Mouse (Mus musculus) spleen, postnatal 36 days (tissue): Measurements from ENCODE around the gene Rbm8a.

Source experiments
- DNase-seq, 2 experiments: peaks; one replicate each; pipeline ENCODE4 v3.0.0; 2022; ENCODE audit warnings: low spot score in 2 of 2, mixed read lengths in 1 of 2

The Rbm8a gene

GRCm38 (mm10) chr3:96629729-96630600, at the start of gene Rbm8a:
Gene Rbm8a, plus strand, starts transcription at chr3:96629933.
- DNase-seq, result peak; percentile 94 to 96

GRCm38 (mm10) chr3:96581141-96581540, 48.6 kb upstream of the Rbm8a start:
- DNase-seq, result no peak

- DNase-seq, result no peak
Observed at GRCm38 (mm10) chr3:96581771-96582515, 47.8 kb upstream of the Rbm8a start.

GRCm38 (mm10) chr3:96583386-96583785, 46.3 kb upstream of the Rbm8a start:
- DNase-seq, result no peak

GRCm38 (mm10) chr3:96590657-96591056, 39.1 kb upstream of the Rbm8a start:
- no peak for DNase-seq

- no peak for DNase-seq
Observed at GRCm38 (mm10) chr3:96593374-96593773, 36.4 kb upstream of the Rbm8a start.

- peak; percentile 93 to 95 for DNase-seq
Observed at GRCm38 (mm10) chr3:96593790-96594560, 35.8 kb upstream of the Rbm8a start, which contains the start of gene Polr3gl. Gene Polr3gl, minus strand, starts transcription at chr3:96594181.

- DNase-seq, result no peak
Observed at GRCm38 (mm10) chr3:96594851-96595250, 34.9 kb upstream of the Rbm8a start.

GRCm38 (mm10) chr3:96595661-96596060, 34.1 kb upstream of the Rbm8a start:
- DNase-seq, result no peak

- no peak for DNase-seq
Observed at GRCm38 (mm10) chr3:96596228-96596707, 33.5 kb upstream of the Rbm8a start, which contains the start of gene Ankrd34a. Gene Ankrd34a, plus strand, starts transcription at chr3:96596636.

GRCm38 (mm10) chr3:96596855-96597254, 32.9 kb upstream of the Rbm8a start:
- DNase-seq, result no peak

GRCm38 (mm10) chr3:96597435-96597891, 32.3 kb upstream of the Rbm8a start:
- no peak for DNase-seq

GRCm38 (mm10) chr3:96598156-96599068, 31.3 kb upstream of the Rbm8a start:
- no peak for DNase-seq

- no peak for DNase-seq
Observed at GRCm38 (mm10) chr3:96599069-96599393, 30.7 kb upstream of the Rbm8a start.

GRCm38 (mm10) chr3:96599411-96599810, 30.3 kb upstream of the Rbm8a start:
- no peak for DNase-seq

GRCm38 (mm10) chr3:96600639-96601250, 29.0 kb upstream of the Rbm8a start, which contains the start of gene Lix1l:
Gene Lix1l, plus strand, starts transcription at chr3:96601149.
- peak; percentile 85 to 87 for DNase-seq

GRCm38 (mm10) chr3:96601251-96601787, 28.4 kb upstream of the Rbm8a start:
- DNase-seq, result no peak

GRCm38 (mm10) chr3:96601941-96602703, 27.6 kb upstream of the Rbm8a start:
- DNase-seq, result no peak

GRCm38 (mm10) chr3:96602704-96603084, 27.0 kb upstream of the Rbm8a start:
- no peak for DNase-seq
